In genomic region chr4:87838716-87839115, GRCm38 (mm10) we compare ENCODE assay signal across 23 mouse cellular contexts.
DNase-seq lines count a peak whose midpoint lies in the region; ATAC-seq and TF ChIP-seq lines count a peak whose summit lies in the region.
"Had no signal": no experiment of that assay in that cellular context is flagged by ENCODE, and none has a peak within 500 bp of the region (broad histone marks: within the 10 kb centered on the region; RNA-seq: fewer than 3 reads in every experiment).

No protein-coding gene starts in this region.

- peaks cover 25% of the 10 kb centered on the region for H3K4me1 ChIP-seq in intestine, embryonic 14.5 days (replicated peaks; ENCODE audit: control insufficient read depth, insufficient read depth, low read length)
- H3K4me1 ChIP-seq in intestine, embryonic 15.5 days (replicated peaks) = peaks cover 3% of the 10 kb centered on the region; the same call in 1 of the 2 replicates
- H3K4me1 ChIP-seq: embryonic facial prominence, embryonic 15.5 days had no signal

- 88% methylated on average over 1 of the region's 1 CpGs for WGBS in intestine, embryonic 14.5 days
- WGBS in intestine, embryonic 15.5 days = 93% methylated on average over 1 of the region's 1 CpGs

- H3ac ChIP-seq in C2C12 (ENCODE audit: control insufficient read depth, insufficient read length, low read depth) = no peak overlapping the region

- H3K4me2 ChIP-seq in intestine, embryonic 14.5 days (ENCODE audit: low read length) = no peak overlapping the region
- no peak overlapping the region for H3K4me2 ChIP-seq in intestine, embryonic 15.5 days (replicated peaks)
- H3K4me2 ChIP-seq: embryonic facial prominence, embryonic 13.5 days; embryonic facial prominence, embryonic 15.5 days; forebrain, embryonic 12.5 days had no signal

- no peaks in the 10 kb centered on the region for H3K9me3 ChIP-seq in intestine, embryonic 14.5 days (ENCODE audit: control insufficient read depth, low read length)
- H3K9me3 ChIP-seq in intestine, embryonic 15.5 days = no peaks in the 10 kb centered on the region
- H3K9me3 ChIP-seq: embryonic facial prominence, embryonic 13.5 days; embryonic facial prominence, embryonic 15.5 days; forebrain, embryonic 10.5 days; forebrain, embryonic 12.5 days had no signal

- no peak overlapping the region for H3K27ac ChIP-seq in intestine, embryonic 14.5 days (ENCODE audit: low read depth)
- H3K27ac ChIP-seq in intestine, embryonic 15.5 days = no peak overlapping the region
- H3K27ac ChIP-seq: embryonic facial prominence, embryonic 13.5 days; embryonic facial prominence, embryonic 15.5 days; forebrain, embryonic 10.5 days; forebrain, embryonic 12.5 days had no signal

- H3K79me3 ChIP-seq in C2C12 (ENCODE audit: low read depth) = peaks cover 5% of the 10 kb centered on the region

- H3K9ac ChIP-seq in intestine, embryonic 14.5 days (ENCODE audit: low read length) = no peak overlapping the region
- no peak overlapping the region for H3K9ac ChIP-seq in intestine, embryonic 15.5 days
- H3K9ac ChIP-seq: embryonic facial prominence, embryonic 13.5 days; embryonic facial prominence, embryonic 15.5 days; forebrain, embryonic 12.5 days had no signal

- ATAC-seq in intestine, embryonic 14.5 days (replicated peaks; ENCODE audit: low FRiP score, low TSS enrichment, low read depth) = no peak
- ATAC-seq in intestine, embryonic 15.5 days = no peak
- no peak for ATAC-seq in megakaryocyte, adult 5-6 weeks (ENCODE audit: poor library complexity, severe bottlenecking)
- ATAC-seq in megakaryocyte progenitor cell, adult 5-6 weeks (replicated peaks; ENCODE audit: poor library complexity) = no peak
- ATAC-seq: forebrain, embryonic 14.5 days; forebrain, embryonic 16.5 days had no signal

- H3K4me3 ChIP-seq in intestine, embryonic 14.5 days (ENCODE audit: low read depth, low read length) = no peak overlapping the region
- H3K4me3 ChIP-seq in intestine, embryonic 15.5 days (replicated peaks) = no peak overlapping the region
- no peak overlapping the region for H3K4me3 ChIP-seq in C2C12 (ENCODE audit: insufficient read depth, poor library complexity, severe bottlenecking)
- H3K4me3 ChIP-seq: embryonic facial prominence, embryonic 13.5 days; embryonic facial prominence, embryonic 15.5 days; forebrain, embryonic 10.5 days; forebrain, embryonic 12.5 days had no signal

- no peaks in the 10 kb centered on the region for H3K27me3 ChIP-seq in intestine, embryonic 14.5 days (replicated peaks; ENCODE audit: control insufficient read depth, insufficient read depth, low read length)
- H3K27me3 ChIP-seq in intestine, embryonic 15.5 days (replicated peaks) = no peaks in the 10 kb centered on the region
- no peaks in the 10 kb centered on the region for H3K27me3 ChIP-seq in C2C12 (ENCODE audit: control insufficient read depth, insufficient read depth, insufficient read length)
- H3K27me3 ChIP-seq: embryonic facial prominence, embryonic 13.5 days; embryonic facial prominence, embryonic 15.5 days; forebrain, embryonic 12.5 days had no signal

- peak; percentile 1 for DNase-seq in intestine, embryonic 14.5 days (ENCODE audit: low spot score)
- DNase-seq in NIH3T3 (ENCODE audit: low read depth) = peak; percentile 83
- DNase-seq in fibroblast of lung, adult 2 months (ENCODE audit: low read depth) = peak; percentile 45
- no peak for DNase-seq in right cerebral cortex, postnatal 4 days
- DNase-seq: adrenal gland, adult 8-10 months; adrenal gland, postnatal 14 days; adrenal gland, postnatal 36 days; B cell, adult 2 months; cerebellum, adult 11-12 months; cerebellum, adult 2 months; cerebellum, adult 9-10 months; cerebellum, postnatal 10 days; cerebellum, postnatal 25 days had no signal

- H3K79me2 ChIP-seq in C2C12 (ENCODE audit: control insufficient read depth, insufficient read depth) = no peaks in the 10 kb centered on the region

- TF ChIP-seq CTCF in C2C12 (IDR thresholded peaks at IDR 0.05; ENCODE audit: control insufficient read depth, insufficient read depth, insufficient read length) = no peak

- H3K36me3 ChIP-seq in intestine, embryonic 14.5 days (ENCODE audit: control insufficient read depth, insufficient read depth, low read length) = peaks cover 13% of the 10 kb centered on the region
- H3K36me3 ChIP-seq in intestine, embryonic 15.5 days = no peaks in the 10 kb centered on the region
- no peaks in the 10 kb centered on the region for H3K36me3 ChIP-seq in C2C12 (ENCODE audit: control insufficient read depth, insufficient read depth)

TF ChIP-seq in C2C12, 6 proteins besides CTCF, POLR2A, EP300 and RAD21:
- no peak for TF ChIP-seq USF1 (IDR thresholded peaks at IDR 0.05; ENCODE audit: low read depth)
- peak; percentile 4 for TF ChIP-seq FOSL1 (IDR thresholded peaks at IDR 0.05; ENCODE audit: insufficient read depth, low read length, poor library complexity, severe bottlenecking)
